Mouse (Mus musculus) gastrocnemius, adult 8-10 months (tissue): ENCODE data around the gene Klrb1. TPM values are rescaled to one million over a fixed set of nuclear protein-coding genes. Genes with fewer than 3 reads are reported as not detected.

Experiments used
- DNase-seq, 2 experiments: peaks; one replicate each; pipeline ENCODE4 v3.0.0; 2022; ENCODE audit warnings: low spot score in 2 of 2
- total RNA-seq, 4 experiments: library from RNA; stranded (reverse); gene quantifications; 2 replicates each; pipeline ENCODE4 v1.2.4; 2022

Klrb1 gene
- total RNA-seq, 4 experiments from 2014 or later: not detected

- no peak for DNase-seq
Observed at GRCm38 (mm10) chr6:128734896-128735295, 12.0 kb upstream of the Klrb1 start.

- no peak for DNase-seq
Observed at GRCm38 (mm10) chr6:128733908-128734679, 11.2 kb upstream of the Klrb1 start.

GRCm38 (mm10) chr6:128732032-128732431, 9.2 kb upstream of the Klrb1 start:
- DNase-seq: no peak

GRCm38 (mm10) chr6:128701691-128702090, 21.2 kb downstream of the Klrb1 start:
- DNase-seq: no peak

GRCm38 (mm10) chr6:128679574-128679973, 43.3 kb downstream of the Klrb1 start:
- no peak for DNase-seq

- no peak for DNase-seq
Observed at GRCm38 (mm10) chr6:128669936-128670335, 52.9 kb downstream of the Klrb1 start.

- no peak for DNase-seq
Observed at GRCm38 (mm10) chr6:128662206-128662605, 60.7 kb downstream of the Klrb1 start, which contains the start of gene Clec2h. Gene Clec2h, plus strand, starts transcription at chr6:128662385.

- DNase-seq: no peak
Observed at GRCm38 (mm10) chr6:128661249-128661648, 61.6 kb downstream of the Klrb1 start.

Other genes with a start within 250 kb of the Klrb1 start
- gene Pzp, start 196.3 kb downstream of the Klrb1 start, total RNA-seq: under 1 TPM in 1 of 4 experiments, not detected in 3; 0.59 TPM
- gene A2ml1, start 141.5 kb downstream of the Klrb1 start, total RNA-seq: not detected
- not detected for gene Klrb1a, start 99.5 kb downstream of the Klrb1 start, total RNA-seq
- gene Clec2h, start 60.7 kb downstream of the Klrb1 start, total RNA-seq: not detected
- not detected for gene Klrb1c, start 66.2 kb upstream of the Klrb1 start, total RNA-seq
- gene Gm44511, start 103.3 kb upstream of the Klrb1 start, total RNA-seq: under 1 TPM in 1 of 4 experiments, not detected in 3; 0.61 TPM
- gene Klrb1b, start 103.3 kb upstream of the Klrb1 start, total RNA-seq: not detected
- not detected for gene Clec2i, start 164.5 kb upstream of the Klrb1 start, total RNA-seq
- gene BC035044, start 168.1 kb upstream of the Klrb1 start, total RNA-seq: not detected
- gene Clec2g, start 211.3 kb upstream of the Klrb1 start, total RNA-seq: 1 to 10 TPM; 2.5 to 7.3 (median 6.0) TPM